Comparison of ENCODE assay signal across 8 mouse cellular contexts in the genomic region with DNA sequence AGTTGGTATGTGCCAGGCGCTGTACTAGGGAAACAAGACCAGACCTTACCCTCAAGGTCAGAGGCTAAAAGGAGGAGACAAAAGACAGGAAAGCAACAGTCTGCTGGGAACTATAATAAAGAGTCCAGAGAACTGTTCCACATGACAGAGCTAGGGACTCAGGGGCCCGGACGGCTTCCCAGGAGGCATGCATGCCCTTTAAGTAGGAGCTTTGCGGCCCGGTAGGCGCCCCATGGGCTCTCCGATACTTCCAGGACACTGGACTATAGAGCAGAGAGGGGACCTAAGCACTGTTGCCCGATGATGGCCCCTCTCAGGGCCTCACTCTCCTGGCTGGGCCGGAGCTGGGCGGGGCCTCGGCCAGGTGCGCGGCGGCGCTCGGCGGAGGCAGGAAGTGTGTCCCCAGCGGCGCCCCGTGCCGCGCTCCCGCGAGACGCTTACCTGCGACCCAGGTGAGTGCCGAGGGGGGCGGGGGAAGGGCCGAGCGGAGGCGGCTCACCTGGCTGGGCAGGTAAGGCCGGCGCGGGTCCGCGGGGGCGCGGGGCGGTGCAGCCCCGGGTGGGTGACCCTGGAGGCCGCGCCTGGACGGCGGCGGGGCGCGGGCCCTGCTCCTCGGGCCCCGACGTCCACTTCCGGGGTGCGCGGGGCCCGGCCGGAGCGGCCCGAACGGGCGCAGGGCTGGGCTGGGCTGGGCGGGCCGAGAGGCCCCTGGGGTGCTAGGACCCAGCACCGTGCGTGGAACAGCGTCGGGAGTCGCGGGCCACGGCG. TPM values are rescaled to one million over a fixed set of nuclear protein-coding genes. Genes with fewer than 3 reads are reported as not detected.
DNase-seq lines count a peak whose midpoint lies in the region; ATAC-seq and TF ChIP-seq lines count a peak whose summit lies in the region.

TSS of gene Kdf1 (plus strand) at position 363 of the 768 bp plus-strand sequence.

- intact Hi-C loops in left cerebral cortex, adult 2 months (cut with DNase I) = no loop called here
- intact Hi-C loops in left cerebral cortex, postnatal 4 days (cut with DNase I) = no loop called here

- peaks cover 9% of the 10 kb centered on the region; the same call in 1 of the 2 replicates for H3K4me1 ChIP-seq in liver, embryonic 12.5 days

- no peak within 1 kb of the TSS for H3K27ac ChIP-seq in liver, embryonic 12.5 days
- H3K27ac ChIP-seq in left cerebral cortex, adult 2 months = no peak within 1 kb of the TSS

- no peak for TF ChIP-seq CTCF in left cerebral cortex, adult 2 months (IDR thresholded peaks at IDR 0.05)

- DNase-seq in thymus, postnatal 4 days = peak; percentile 49
- no peak for DNase-seq in thymus, postnatal 10 days (ENCODE audit: low spot score in 2 of 2)
- peak; percentile 26 for DNase-seq in induced T-regulatory cell, adult 2 months (ENCODE audit: low read depth)
- peak; percentile 48 for DNase-seq in ovary, postnatal 14 days (ENCODE audit: low spot score)
- no peak for DNase-seq in left cerebral cortex, adult 2 months (ENCODE audit: extremely low spot score in 1 of 2, low spot score in 2 of 2)
- DNase-seq in adrenal gland, adult 18-20 months (ENCODE audit: low spot score in 2 of 2) = no peak
- DNase-seq in left cerebral cortex, postnatal 4 days = no peak

- peak within 1 kb of the TSS; percentile 63 for H3K4me2 ChIP-seq in liver, embryonic 12.5 days

- peaks cover 73% of the 10 kb centered on the region for H3K27me3 ChIP-seq in liver, embryonic 12.5 days (replicated peaks)

- H3K9me3 ChIP-seq in liver, embryonic 12.5 days (replicated peaks) = no peaks in the 10 kb centered on the region

- no peak within 1 kb of the TSS for H3K9ac ChIP-seq in liver, embryonic 12.5 days

- ATAC-seq in liver, embryonic 12.5 days = no peak

- H3K4me3 ChIP-seq in liver, embryonic 12.5 days = peak within 1 kb of the TSS; percentile 49
- no peak within 1 kb of the TSS for H3K4me3 ChIP-seq in left cerebral cortex, adult 2 months

- no peaks in the 10 kb centered on the region for H3K36me3 ChIP-seq in liver, embryonic 12.5 days

- 6% methylated on average over 54 of the region's 69 CpGs for WGBS in liver, embryonic 12.5 days (ENCODE audit: insufficient replicate concordance)

RNA-seq across cellular contexts. Expression of gene Kdf1, which starts in this region (rescaled TPM):
- polyA plus RNA-seq in liver, embryonic 12.5 days (2016; fragmentation: Nextera tagmentation; extraction: Ambion mirVana) = 0.26 and 0.44 TPM in 2 replicates
- total RNA-seq in left cerebral cortex, adult 2 months (2021) = under 1 TPM in 1 of 2 experiments, not detected in 1; 0.28 TPM
- total RNA-seq in adrenal gland, adult 18-20 months (2021) = under 1 TPM; 0.42 to 0.99 TPM
- under 1 TPM in 1 of 2 experiments, not detected in 1; 0.46 TPM for total RNA-seq in left cerebral cortex, postnatal 4 days (2021)

Comparison
In these comparisons a context has a peak if more than half of its experiments do, and no peak if none do; other contexts are left out.
1. DNase-seq: peak in thymus, postnatal 4 days (single experiment), induced T-regulatory cell, adult 2 months (single experiment) and ovary, postnatal 14 days (single experiment); none in thymus, postnatal 10 days (0 of 2), left cerebral cortex, adult 2 months (0 of 2), adrenal gland, adult 18-20 months (0 of 2) and left cerebral cortex, postnatal 4 days (single experiment).